Mouse (Mus musculus) kidney, postnatal 36 days (tissue): ENCODE measurements at regions not wholly inside any gene's neighbourhood (a gene's known extent, or its start where the extent isn't known, plus 50 kb on each side); places are given as distances from the start of the nearest gene placed in this dataset.
"Not testable (repeated sequence)": the region's sequence is repeated elsewhere in the genome, so short reads cannot be mapped to it uniquely, and the experiment has no call there.

Experiments used
- DNase-seq, 2 experiments: peaks; one replicate each; pipeline ENCODE4 v3.0.0; 2021 to 2022; ENCODE audit warnings: mixed read lengths in 2 of 2

DNA sequence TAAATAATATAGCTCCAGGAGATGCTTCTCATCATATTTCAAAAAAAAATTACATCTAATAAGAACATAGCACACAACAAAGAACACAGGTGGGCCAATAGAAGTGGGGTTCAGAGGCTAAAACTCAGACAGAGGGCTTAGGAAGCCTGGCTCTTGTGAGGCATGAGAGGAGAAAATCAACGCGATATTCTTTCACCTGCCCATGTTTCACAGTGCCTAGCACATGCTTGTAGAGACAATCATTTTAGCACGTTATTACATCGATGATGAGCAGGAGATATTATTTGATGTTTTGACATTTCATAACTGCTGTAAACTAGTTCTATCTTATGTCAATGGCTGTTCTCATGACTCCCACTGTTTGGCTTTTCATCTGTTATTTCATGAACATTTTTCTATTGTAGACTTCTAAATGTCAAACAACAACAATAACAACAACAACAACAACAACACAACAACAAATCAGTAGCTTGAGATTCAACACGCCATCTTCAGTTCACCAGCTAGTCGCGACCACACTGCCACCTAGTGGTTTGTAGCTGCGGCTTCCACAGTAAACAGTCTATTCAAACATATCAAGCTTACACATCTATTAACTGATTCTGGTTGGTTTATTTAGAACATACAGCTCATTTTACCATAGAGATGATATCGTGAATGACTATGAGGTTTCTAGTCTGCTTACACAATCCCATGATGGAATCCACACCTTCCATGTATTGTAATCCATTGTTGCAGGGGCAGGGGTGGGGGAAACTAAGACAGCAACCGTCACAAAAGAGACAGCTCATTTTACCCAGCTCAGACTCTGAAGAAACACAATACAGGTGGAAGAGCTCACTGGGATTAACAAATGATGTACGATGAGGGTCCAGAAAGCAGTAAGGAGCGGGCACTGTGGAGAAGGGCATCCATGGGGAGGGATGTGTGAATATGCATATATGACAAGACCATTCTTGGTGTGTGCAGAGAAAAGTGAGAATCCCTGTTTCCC is 60.5 kb upstream of the Tmem200a start:
- peak; percentile 27 to 78 for DNase-seq

DNA sequence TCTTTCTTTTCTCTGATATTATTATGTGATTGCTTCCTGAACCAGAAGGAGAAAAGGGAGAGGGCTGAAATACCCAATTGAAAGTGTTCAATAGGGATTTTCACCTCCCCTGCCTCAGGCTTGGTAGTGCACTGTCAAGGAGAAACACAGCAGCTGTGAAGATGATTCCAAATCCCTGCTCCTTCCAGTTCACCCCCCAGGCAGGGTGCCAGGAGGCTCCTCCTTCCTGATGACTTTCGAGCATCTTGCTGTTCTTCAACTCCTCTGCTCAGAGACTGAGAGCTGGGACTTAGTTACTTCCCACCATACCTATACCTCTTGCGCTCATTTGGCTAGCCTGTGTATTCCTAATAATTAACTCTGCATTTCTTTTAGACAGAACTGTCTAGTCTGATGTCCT is 73.7 kb upstream of the Tmem200a start:
- DNase-seq = no peak

DNA sequence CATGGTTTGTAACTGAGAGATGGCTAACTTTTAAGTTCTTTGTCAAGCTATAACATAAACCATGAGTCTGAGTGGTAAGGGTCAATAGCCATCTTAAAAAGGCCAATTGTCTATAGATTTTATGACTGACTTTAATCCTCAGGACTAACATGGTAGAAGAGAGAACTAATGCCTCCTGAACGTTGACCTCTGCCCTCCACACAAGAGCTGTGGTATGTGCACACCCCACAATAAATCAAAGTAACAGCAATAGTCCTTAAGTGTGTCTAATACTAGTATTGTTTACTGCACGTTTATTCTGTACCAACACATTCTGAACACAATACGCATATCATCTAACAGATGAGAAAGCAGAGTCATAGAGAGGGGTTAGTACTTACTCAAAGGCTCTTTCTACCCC is 70.7 kb upstream of the Samd3 start:
- no peak for DNase-seq

DNA sequence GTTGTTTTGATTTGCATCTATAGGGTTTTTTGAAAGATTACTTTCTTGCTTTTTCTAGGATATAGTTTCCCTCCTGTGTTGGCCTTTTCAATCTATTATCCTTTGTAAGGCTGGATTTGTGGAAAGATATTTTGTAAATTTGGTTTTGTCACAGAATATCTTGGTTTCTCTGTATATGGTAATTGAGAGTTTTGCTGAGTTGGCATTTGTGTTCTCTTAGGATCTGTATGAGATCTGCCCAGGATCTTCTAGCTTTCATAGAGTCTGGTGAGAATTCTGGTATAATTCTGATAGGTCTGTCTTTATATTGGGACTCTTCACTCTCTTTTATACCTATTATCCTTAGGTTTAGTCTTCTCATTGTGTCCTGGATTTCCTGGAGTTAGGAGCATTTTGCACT is 68.4 kb upstream of the Samd3 start:
- DNase-seq = not testable (repeated sequence)

DNA sequence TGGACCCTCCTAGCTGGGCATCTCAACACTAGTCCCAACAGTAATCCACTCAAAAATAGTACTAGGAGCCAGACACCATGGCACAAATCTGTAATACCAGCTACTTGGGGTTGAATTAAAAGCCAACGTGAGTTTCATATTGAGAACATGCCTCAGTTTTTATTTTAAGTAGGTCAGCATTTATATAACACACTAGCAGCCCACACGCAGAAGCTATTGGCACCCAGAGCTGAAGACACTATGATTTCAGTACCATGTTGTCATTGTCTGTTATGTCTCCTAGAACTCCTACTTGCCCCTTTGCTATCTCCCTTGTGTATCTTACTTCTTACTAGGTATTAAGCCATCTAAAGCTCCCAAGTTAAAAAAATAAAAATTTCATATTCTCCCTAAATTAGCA is 65.0 kb upstream of the Samd3 start:
- no peak for DNase-seq

DNA sequence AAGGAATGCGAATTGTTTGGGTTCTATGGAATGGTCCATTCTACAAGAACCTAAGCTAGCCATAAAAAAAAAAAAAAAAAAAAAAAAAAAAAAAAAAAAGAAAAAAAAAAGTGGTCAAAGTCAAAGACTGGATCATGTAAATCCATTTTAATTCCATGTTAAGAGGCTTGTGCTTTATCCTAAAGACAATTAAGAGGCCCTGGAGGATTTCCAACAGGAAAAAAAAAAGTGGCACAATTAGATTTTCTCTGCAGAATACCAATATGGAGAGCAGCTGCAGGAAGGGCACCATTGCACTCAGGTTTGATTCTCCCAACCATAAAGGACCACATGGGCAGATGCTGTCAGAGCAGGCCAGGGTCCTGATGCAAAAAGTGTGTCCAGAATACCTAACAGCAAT is 51.9 kb upstream of the Samd3 start:
- no peak for DNase-seq

DNA sequence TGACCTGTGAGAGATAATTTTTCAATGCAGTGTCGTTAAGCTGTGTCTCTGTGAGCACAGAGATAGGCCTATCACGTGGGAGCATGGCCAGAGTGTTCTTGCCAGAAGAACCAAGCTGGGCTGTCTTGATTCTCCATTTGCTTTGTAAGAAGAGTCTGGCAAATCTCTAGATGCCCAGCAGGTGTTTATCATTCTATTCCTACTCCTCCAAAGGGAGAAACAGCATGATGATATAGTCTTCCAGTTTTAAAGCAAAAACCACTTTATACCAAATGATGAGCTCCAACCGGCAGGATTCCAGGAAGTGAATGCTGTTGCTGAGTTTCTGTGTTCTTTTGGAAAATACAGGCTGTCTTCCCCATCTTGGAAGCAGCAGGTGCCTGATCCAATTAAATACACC is 51.2 kb upstream of the Samd3 start:
- DNase-seq = no peak
